Mouse (Mus musculus) thymus, postnatal 0 days (tissue): ENCODE results near the gene Gm9958. TPM values are rescaled to one million over a fixed set of nuclear protein-coding genes. Genes with fewer than 3 reads are reported as not detected.

Experiments
- DNase-seq: peaks from one replicate; pipeline ENCODE4 v3.0.0-alpha.2; 2015; ENCODE audit warnings: low spot score
- polyA plus RNA-seq: library from polyadenylated mRNA; unstranded; fragments of >200 nt; fragmentation: Nextera tagmentation; extraction: Ambion mirVana; gene quantifications from 2 replicates; pipeline ENCODE4 v1.2.1, GENCODE M21; 2015

Gene Gm9958
- polyA plus RNA-seq, 1 experiment from 2014 or later: 7.2 TPM

DNA sequence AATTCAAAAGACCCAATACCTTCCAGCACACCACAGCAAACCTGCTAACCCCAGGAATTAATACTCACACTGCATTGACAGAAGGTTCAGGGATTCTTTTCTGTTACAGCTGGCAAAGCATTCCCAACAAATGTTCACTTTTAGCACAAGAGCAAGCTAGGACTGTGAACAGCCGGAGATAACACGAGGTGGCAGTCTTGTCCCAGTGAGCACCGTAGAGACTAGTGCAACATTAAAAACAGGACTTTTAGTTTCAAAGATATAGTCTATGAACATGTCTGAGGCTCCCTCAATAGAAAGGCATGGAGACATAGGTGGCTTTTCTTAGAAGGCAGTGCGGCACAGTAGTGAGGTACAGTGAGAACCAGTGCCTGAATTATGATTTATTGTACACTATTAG, 38.2 kb downstream of the Gm9958 start:
- DNase-seq: no peak

DNA sequence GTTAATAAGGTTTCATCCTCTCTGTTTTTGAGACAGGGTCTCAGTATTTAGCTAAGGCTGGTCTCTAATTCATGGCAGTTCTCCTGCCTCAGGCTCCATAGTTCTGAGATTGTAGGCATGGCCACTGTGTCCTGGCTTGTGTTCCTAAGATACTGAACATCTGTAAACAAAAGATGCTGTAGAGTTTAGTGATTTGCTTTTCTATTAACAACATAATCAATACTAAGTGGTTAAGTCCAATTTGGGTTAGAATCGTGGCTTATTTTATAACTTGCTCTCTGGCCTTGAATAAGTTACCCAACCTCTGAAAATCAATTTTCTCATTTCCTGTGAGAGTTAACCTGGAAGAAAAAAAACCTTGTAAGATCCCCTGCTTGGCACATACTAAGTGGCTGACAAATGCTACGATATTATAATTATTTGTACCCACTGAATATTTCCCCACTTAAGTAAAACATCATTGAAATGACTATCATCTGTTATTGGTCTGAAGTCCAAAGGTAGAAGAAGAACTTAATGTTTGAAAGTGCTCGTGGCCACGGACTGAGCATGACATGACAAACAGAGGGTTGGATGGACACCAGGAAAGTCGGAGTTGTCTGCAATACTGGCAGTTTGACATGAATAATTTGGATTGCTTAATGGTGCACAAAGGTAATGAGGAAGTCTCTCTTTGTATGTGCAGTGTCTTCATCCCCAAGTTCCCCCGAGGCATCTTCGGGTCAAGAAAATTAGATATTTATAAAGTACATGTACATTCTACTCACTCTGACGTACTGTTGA, 47.3 kb downstream of the Gm9958 start:
- no peak for DNase-seq

DNA sequence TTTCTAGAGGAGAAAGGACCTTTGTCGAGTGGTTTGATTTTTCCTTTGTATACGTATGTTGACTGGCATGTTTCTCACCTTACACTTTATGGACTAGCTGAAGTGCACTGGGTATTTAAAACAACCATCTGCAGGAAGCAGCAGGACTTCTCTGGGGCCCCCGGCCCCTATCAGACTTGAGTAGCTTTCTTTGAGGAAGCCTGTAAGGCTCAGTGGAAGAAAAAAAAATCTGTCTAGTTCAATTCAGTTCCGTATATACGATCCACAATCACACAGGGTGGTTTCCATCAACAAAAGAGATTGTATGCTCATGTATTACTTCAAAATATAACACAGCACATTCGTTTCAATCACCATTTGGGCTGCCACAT, 47.9 kb downstream of the Gm9958 start:
- no peak for DNase-seq

Other genes starting within 250 kb of the Gm9958 start
- gene Cox18, start 143.2 kb upstream of the Gm9958 start, polyA plus RNA-seq: 43.9 and 45.3 TPM in 2 replicates
- 19.0 and 26.4 TPM in 2 replicates for gene Ankrd17, start 627 bp upstream of the Gm9958 start, polyA plus RNA-seq
- gene Alb, start 93.7 kb downstream of the Gm9958 start, polyA plus RNA-seq: 0.17 and 0.49 TPM in 2 replicates
- 3.1 TPM in 2 replicates for gene Afp, start 123.5 kb downstream of the Gm9958 start, polyA plus RNA-seq
- gene Afm, start 151.7 kb downstream of the Gm9958 start, polyA plus RNA-seq: not detected in 2 replicates
- 0.05 TPM in 1 of 2 replicates, not detected in the other for gene 5830473C10Rik, start 193.9 kb downstream of the Gm9958 start, polyA plus RNA-seq